Mouse (Mus musculus): ENCODE measurements around the gene Otud7b.

- TF ChIP-seq CTCF (IDR thresholded peaks at IDR 0.05; ENCODE audit: borderline replicate concordance, control insufficient read depth, extremely low read depth, insufficient read depth, low read length, poor library complexity) (no peak), POLR2A (IDR thresholded peaks at IDR 0.05; ENCODE audit: control insufficient read depth, extremely low read depth, insufficient read depth, low read length, poor library complexity) (no peak)
Observed at GRCm38 (mm10) chr3:96065147-96065546, 39.2 kb upstream of the Otud7b start.

All from thymus, adult 2 months (tissue).